Mouse (Mus musculus): ENCODE results near the gene Usp21. TPM values are rescaled to one million over a fixed set of nuclear protein-coding genes. Genes with fewer than 3 reads are reported as not detected.
"Not testable (repeated sequence)": the region's sequence is repeated elsewhere in the genome, so short reads cannot be mapped to it uniquely, and the experiment has no call there.

Usp21 gene
- polyA plus RNA-seq (2016; fragmentation: Nextera tagmentation; extraction: Ambion mirVana): 113 and 119 TPM in 2 replicates

GRCm38 (mm10) chr1:171287136-171288081 is at the start of gene Usp21:
TSS of gene Usp21 (minus strand) at chr1:171287991.
- Histone ChIP-seq H3K27ac (replicated peaks) (peak within 1 kb of the TSS; percentile 96), H3K9ac (replicated peaks) (peak within 1 kb of the TSS; percentile 93), H3K4me2 (replicated peaks) (peak within 1 kb of the TSS; percentile 58), H3K4me1 (peaks cover 18% of the 10 kb centered on the region), H3K4me3 (peak within 1 kb of the TSS; percentile 71), H3K27me3 (no peaks in the 10 kb centered on the region), H3K9me3 (no peaks in the 10 kb centered on the region), H3K36me3 (peaks cover 57% of the 10 kb centered on the region)
- under 1% methylated on average over 49 of the region's 49 CpGs for WGBS
- ATAC-seq (ENCODE audit: low FRiP score, low read depth): peak; percentile 95

GRCm38 (mm10) chr1:171330216-171330560 is 42.4 kb upstream of the Usp21 start:
- no peak; the same call in 1 of the 2 replicates for ATAC-seq (ENCODE audit: low FRiP score, low read depth)
- 2% methylated on average over 4 of the region's 4 CpGs for WGBS
- Histone ChIP-seq H3K36me3 (peaks cover 8% of the 10 kb centered on the region; the same call in 1 of the 2 replicates), H3K27me3 (no peaks in the 10 kb centered on the region), H3K4me2 (replicated peaks) (peak overlapping the region; percentile 78), H3K9me3 (no peaks in the 10 kb centered on the region), H3K4me3 (peak overlapping the region; percentile 88), H3K9ac (replicated peaks) (peak overlapping the region; percentile 85), H3K27ac (replicated peaks) (peak overlapping the region; percentile 98), H3K4me1 (peaks cover 38% of the 10 kb centered on the region)

GRCm38 (mm10) chr1:171329433-171330215 is 41.8 kb upstream of the Usp21 start:
- Histone ChIP-seq H3K4me2 (replicated peaks) (peak overlapping the region; percentile 78), H3K27me3 (no peaks in the 10 kb centered on the region), H3K9ac (replicated peaks) (peak overlapping the region; percentile 85), H3K4me3 (peak overlapping the region; percentile 88), H3K9me3 (no peaks in the 10 kb centered on the region), H3K36me3 (peaks cover 5% of the 10 kb centered on the region; the same call in 1 of the 2 replicates), H3K4me1 (peaks cover 38% of the 10 kb centered on the region), H3K27ac (replicated peaks) (peak overlapping the region; percentile 98)
- peak; percentile 90 for ATAC-seq (ENCODE audit: low FRiP score, low read depth)
- 1% methylated on average over 54 of the region's 61 CpGs for WGBS

GRCm38 (mm10) chr1:171328839-171329432 is 41.1 kb upstream of the Usp21 start, which contains the start of gene Dedd:
TSS of gene Dedd (plus strand) at chr1:171329145.
- ATAC-seq (ENCODE audit: low FRiP score, low read depth): peak; percentile 95
- peaks cover 38% of the 10 kb centered on the region for H3K4me1 ChIP-seq

GRCm38 (mm10) chr1:171328244-171328643 is 40.5 kb upstream of the Usp21 start:
- H3K4me1 ChIP-seq: peaks cover 34% of the 10 kb centered on the region
- ATAC-seq (ENCODE audit: low FRiP score, low read depth): no peak
- no peaks in the 10 kb centered on the region for H3K27me3 ChIP-seq
- H3K4me2 ChIP-seq (replicated peaks): peak overlapping the region; percentile 78
- H3K27ac ChIP-seq (replicated peaks): peak overlapping the region; percentile 98
- 0 out of 2 replicates have a peak, but pooled peaks cover 3% of the 10 kb centered on the region for H3K36me3 ChIP-seq
- 43% methylated on average over 9 of the region's 9 CpGs for WGBS
- peak overlapping the region; percentile 88 for H3K4me3 ChIP-seq
- peak overlapping the region; percentile 85 for H3K9ac ChIP-seq (replicated peaks)
- no peaks in the 10 kb centered on the region for H3K9me3 ChIP-seq

More at GRCm38 (mm10) chr1:171328839-171329432, 41.1 kb upstream of the Usp21 start, which contains the start of gene Dedd:
- H3K9me3 ChIP-seq: no peaks in the 10 kb centered on the region
- peak within 1 kb of the TSS; percentile 88 for H3K4me3 ChIP-seq
- under 1% methylated on average over 46 of the region's 48 CpGs for WGBS
- no peaks in the 10 kb centered on the region for H3K27me3 ChIP-seq
- H3K36me3 ChIP-seq: 0 out of 2 replicates have a peak, but pooled peaks cover 3% of the 10 kb centered on the region
- peak within 1 kb of the TSS; percentile 78 for H3K4me2 ChIP-seq (replicated peaks)
- H3K9ac ChIP-seq (replicated peaks): peak within 1 kb of the TSS; percentile 85
- peak within 1 kb of the TSS; percentile 98 for H3K27ac ChIP-seq (replicated peaks)

- H3K27me3 ChIP-seq; H3K4me2 ChIP-seq (replicated peaks); H3K4me3 ChIP-seq; H3K36me3 ChIP-seq; H3K9ac ChIP-seq (replicated peaks); H3K9me3 ChIP-seq; ATAC-seq (ENCODE audit: low FRiP score, low read depth); H3K27ac ChIP-seq (replicated peaks): not testable (repeated sequence)
- peaks cover 28% of the 10 kb centered on the region for H3K4me1 ChIP-seq
- WGBS: 90% methylated on average over 4 of the region's 4 CpGs
Observed at GRCm38 (mm10) chr1:171326588-171326987, 38.8 kb upstream of the Usp21 start.

- 89% methylated on average over 2 of the region's 2 CpGs for WGBS
- no peaks in the 10 kb centered on the region for H3K27me3 ChIP-seq
- no peak overlapping the region for H3K4me3 ChIP-seq
- H3K9ac ChIP-seq (replicated peaks): no peak overlapping the region
- no peaks in the 10 kb centered on the region for H3K36me3 ChIP-seq
- no peak for ATAC-seq (ENCODE audit: low FRiP score, low read depth)
- H3K4me1 ChIP-seq: peaks cover 19% of the 10 kb centered on the region
- no peaks in the 10 kb centered on the region for H3K9me3 ChIP-seq
- H3K4me2 ChIP-seq (replicated peaks): no peak overlapping the region
- H3K27ac ChIP-seq (replicated peaks): no peak overlapping the region
Observed at GRCm38 (mm10) chr1:171325571-171325970, 37.8 kb upstream of the Usp21 start.

- H3K4me3 ChIP-seq: no peak overlapping the region
- no peaks in the 10 kb centered on the region for H3K4me1 ChIP-seq
- no peak overlapping the region for H3K9ac ChIP-seq (replicated peaks)
- no peaks in the 10 kb centered on the region for H3K36me3 ChIP-seq
- ATAC-seq (ENCODE audit: low FRiP score, low read depth): no peak
- no peaks in the 10 kb centered on the region for H3K27me3 ChIP-seq
- no peaks in the 10 kb centered on the region for H3K9me3 ChIP-seq
- WGBS: 85% methylated on average over 1 of the region's 1 CpGs
- H3K4me2 ChIP-seq (replicated peaks): no peak overlapping the region
- H3K27ac ChIP-seq (replicated peaks): no peak overlapping the region
Observed at GRCm38 (mm10) chr1:171322012-171322411, 34.2 kb upstream of the Usp21 start.

- Histone ChIP-seq H3K4me3 (no peak overlapping the region), H3K9me3 (no peaks in the 10 kb centered on the region), H3K27ac (replicated peaks) (no peak overlapping the region), H3K27me3 (no peaks in the 10 kb centered on the region), H3K4me1 (no peaks in the 10 kb centered on the region), H3K36me3 (no peaks in the 10 kb centered on the region), H3K4me2 (replicated peaks) (no peak overlapping the region), H3K9ac (replicated peaks) (no peak overlapping the region)
- ATAC-seq (ENCODE audit: low FRiP score, low read depth): no peak
Observed at GRCm38 (mm10) chr1:171321415-171321814, 33.6 kb upstream of the Usp21 start.

- no peaks in the 10 kb centered on the region for H3K36me3 ChIP-seq
- no peaks in the 10 kb centered on the region for H3K9me3 ChIP-seq
- H3K4me2 ChIP-seq (replicated peaks): no peak overlapping the region
- no peak for ATAC-seq (ENCODE audit: low FRiP score, low read depth)
- no peaks in the 10 kb centered on the region for H3K27me3 ChIP-seq
- H3K27ac ChIP-seq (replicated peaks): no peak overlapping the region
- no peak overlapping the region for H3K9ac ChIP-seq (replicated peaks)
- 14% methylated on average over 5 of the region's 5 CpGs for WGBS
- no peaks in the 10 kb centered on the region for H3K4me1 ChIP-seq
- no peak overlapping the region for H3K4me3 ChIP-seq
Observed at GRCm38 (mm10) chr1:171320151-171320550, 32.4 kb upstream of the Usp21 start.

GRCm38 (mm10) chr1:171319748-171320147 is 32.0 kb upstream of the Usp21 start:
- 13% methylated on average over 7 of the region's 7 CpGs for WGBS

More at GRCm38 (mm10) chr1:171319748-171320147, 32.0 kb upstream of the Usp21 start:
- Histone ChIP-seq H3K4me3 (no peak overlapping the region), H3K27ac (replicated peaks) (no peak overlapping the region), H3K9ac (replicated peaks) (no peak overlapping the region), H3K36me3 (no peaks in the 10 kb centered on the region), H3K27me3 (no peaks in the 10 kb centered on the region), H3K4me1 (no peaks in the 10 kb centered on the region), H3K9me3 (no peaks in the 10 kb centered on the region), H3K4me2 (replicated peaks) (no peak overlapping the region)
- ATAC-seq (ENCODE audit: low FRiP score, low read depth): no peak

Measured in midbrain, embryonic 12.5 days (tissue).